16 mouse cellular contexts compared by ENCODE assay signal in genomic region chr8:10722742-10723141, GRCm38 (mm10).
DNase-seq lines count a peak whose midpoint lies in the region; ATAC-seq and TF ChIP-seq lines count a peak whose summit lies in the region.
"Had no signal": no experiment of that assay in that cellular context is flagged by ENCODE, and none has a peak within 500 bp of the region (broad histone marks: within the 10 kb centered on the region; RNA-seq: fewer than 3 reads in every experiment).

No protein-coding gene starts in this region.

- H3K27ac ChIP-seq in layer of hippocampus, adult 2 months: peak overlapping the region; percentile 46; the same call in 1 of the 2 replicates
- H3K27ac ChIP-seq: hindbrain, embryonic 13.5 days; limb, embryonic 12.5 days; liver, embryonic 14.5 days had no signal

- peak; percentile 12 for DNase-seq in cerebellum, adult 11 months
- peak in 1 of 2 experiments; percentile 11 for DNase-seq in layer of hippocampus, adult 2 months (ENCODE audit: low spot score in 2 of 2)
- no peak for DNase-seq in layer of hippocampus, postnatal 25 days (ENCODE audit: extremely low spot score in 1 of 2, low spot score in 1 of 2)
- DNase-seq in right cerebral cortex, adult 18-20 months: peak; percentile 23
- no peak for DNase-seq in right cerebral cortex, postnatal 14 days
- no peak for DNase-seq in gastrocnemius, adult 18-20 months (ENCODE audit: low spot score)
- DNase-seq in thymus, postnatal 10 days (ENCODE audit: low spot score in 2 of 2): no peak
- DNase-seq: adrenal gland, postnatal 10 days; embryo, embryonic 11 days; kidney, postnatal 10 days; lung, postnatal 10 days had no signal

- TF ChIP-seq CTCF in layer of hippocampus, adult 2 months (conservative IDR thresholded peaks at IDR 0.05): no peak

- no peak overlapping the region for H3K4me3 ChIP-seq in layer of hippocampus, adult 2 months
- H3K4me3 ChIP-seq: hindbrain, embryonic 13.5 days; limb, embryonic 12.5 days had no signal

- no peak for ATAC-seq in cerebellum, adult (ENCODE audit: insufficient number of reproducible peaks, low FRiP score, low TSS enrichment)
- ATAC-seq: intestine, postnatal 0 days had no signal

Comparison
In these comparisons a context has a peak if more than half of its experiments do, and no peak if none do; other contexts are left out.
1. DNase-seq: peak in cerebellum, adult 11 months (single experiment) and right cerebral cortex, adult 18-20 months (single experiment); none in layer of hippocampus, postnatal 25 days (0 of 2), right cerebral cortex, postnatal 14 days (single experiment), gastrocnemius, adult 18-20 months (single experiment) and thymus, postnatal 10 days (0 of 2).